Mouse (Mus musculus) myocyte (in vitro differentiated cells): Measurements from ENCODE around the gene Cpne2. TPM values are rescaled to one million over a fixed set of nuclear protein-coding genes. Genes with fewer than 3 reads are reported as not detected.

ENCODE experiments used
- H3K27me3 ChIP-seq: one replicate; pipeline ENCODE4 v1.6.1; 2011; ENCODE audit not compliant: control insufficient read depth, insufficient read depth, insufficient read length
- H3K36me3 ChIP-seq: one replicate; pipeline ENCODE4 v1.6.1; 2011; ENCODE audit not compliant: control insufficient read depth, insufficient read depth
- H3K4me2 ChIP-seq: one replicate; pipeline ENCODE4 v1.6.1; 2011; ENCODE audit warnings: low read depth, control low read depth
- H3K4me3 ChIP-seq: one replicate; pipeline ENCODE4 v1.5.1; 2011; ENCODE audit warnings: mild to moderate bottlenecking, control low read depth, moderate library complexity
- H3K79me2 ChIP-seq: one replicate; pipeline ENCODE4 v1.6.1; 2011; ENCODE audit not compliant: control insufficient read depth, insufficient read depth
- H3ac ChIP-seq: one replicate; pipeline ENCODE4 v1.6.1; 2011; ENCODE audit not compliant: control insufficient read depth, insufficient read length
- CEBPB ChIP-seq: IDR thresholded peaks from 2 replicates; pipeline ENCODE4 v1.6.1; 2011; ENCODE audit warnings: mild to moderate bottlenecking, moderate library complexity; ENCODE audit not compliant: poor library complexity, insufficient read depth, severe bottlenecking
- E2F4 ChIP-seq: IDR thresholded peaks from one replicate; pipeline ENCODE4 v1.6.1; 2011; ENCODE audit warnings: mild to moderate bottlenecking, control low read depth, moderate library complexity; ENCODE audit not compliant: insufficient read depth
- MAX ChIP-seq: IDR thresholded peaks from one replicate; pipeline ENCODE4 v1.6.1; 2011; ENCODE audit warnings: low read depth, mild to moderate bottlenecking, control low read depth
- MYOD1 ChIP-seq, 3 experiments: IDR thresholded peaks; one replicate each; pipeline ENCODE4 v1.6.1; 2011; ENCODE audit warnings: control low read depth in 2 of 3, low read depth in 2 of 3, mild to moderate bottlenecking in 2 of 3, moderate library complexity in 1 of 3; ENCODE audit not compliant: insufficient read length in 2 of 3, control insufficient read depth in 1 of 3
- MYOG ChIP-seq, 3 experiments: IDR thresholded peaks; one replicate each; pipeline ENCODE4 v1.6.1; 2011; ENCODE audit warnings: control low read depth in 2 of 3, low read depth in 2 of 3, mild to moderate bottlenecking in 2 of 3; ENCODE audit not compliant: insufficient read length in 2 of 3, control insufficient read depth in 1 of 3, insufficient read depth in 1 of 3
- POLR2A ChIP-seq: IDR thresholded peaks from one replicate; pipeline ENCODE4 v1.6.1; 2011; ENCODE audit warnings: low read depth, mild to moderate bottlenecking, control low read depth, moderate library complexity; ENCODE audit not compliant: insufficient read length
- POLR2AphosphoS2 ChIP-seq: IDR thresholded peaks from one replicate; pipeline ENCODE4 v1.6.1; 2011; ENCODE audit warnings: low read depth, control low read depth; ENCODE audit not compliant: insufficient read length
- REST ChIP-seq: IDR thresholded peaks from one replicate; pipeline ENCODE4 v1.6.1; 2011; ENCODE audit warnings: mild to moderate bottlenecking, control low read depth, moderate library complexity; ENCODE audit not compliant: insufficient read depth, insufficient read length
- SRF ChIP-seq: IDR thresholded peaks from one replicate; pipeline ENCODE4 v1.6.1; 2011; ENCODE audit warnings: low read depth; ENCODE audit not compliant: control insufficient read depth, insufficient read length
- TCF12 ChIP-seq: IDR thresholded peaks from one replicate; pipeline ENCODE4 v1.6.1; 2011; ENCODE audit warnings: mild to moderate bottlenecking, control low read depth; ENCODE audit not compliant: poor library complexity, insufficient read depth, severe bottlenecking
- TCF3 ChIP-seq: IDR thresholded peaks from one replicate; pipeline ENCODE4 v1.6.1; 2011; ENCODE audit warnings: low read depth, control low read depth; ENCODE audit not compliant: insufficient read length
- USF1 ChIP-seq: IDR thresholded peaks from one replicate; pipeline ENCODE4 v1.6.1; 2011; ENCODE audit warnings: low read depth, mild to moderate bottlenecking, control low read depth, moderate library complexity
- polyA plus RNA-seq: library from polyadenylated mRNA; unstranded; fragments of >200 nt; fragmentation: generic; extraction: Trizol; gene quantifications from one replicate; pipeline ENCODE4 v1.2.1, GENCODE M21; 2012; ENCODE audit warnings: missing spikeins

Cpne2 gene
- polyA plus RNA-seq, 1 experiment = 20.4 TPM

GRCm38 (mm10) chr8:94534612-94535011, 1.8 kb downstream of the Cpne2 start:
- H3ac ChIP-seq = no peak overlapping the region
- no peaks in the 10 kb centered on the region for H3K36me3 ChIP-seq
- H3K4me3 ChIP-seq = no peak overlapping the region
- no peaks in the 10 kb centered on the region for H3K27me3 ChIP-seq
- H3K79me2 ChIP-seq = no peaks in the 10 kb centered on the region
- no peak overlapping the region for H3K4me2 ChIP-seq
- TF ChIP-seq USF1 (no peak), POLR2A (no peak), SRF (no peak), MAX (no peak), POLR2AphosphoS2 (no peak), REST (no peak), E2F4 (no peak), TCF3 (no peak), TCF12 (no peak), MYOD1 (IDR thresholded peaks at IDR 0.05; ENCODE audit: control insufficient read depth in 1 of 3, insufficient read length in 2 of 3, low read depth in 2 of 3) (no peak), CEBPB (no peak), MYOG (IDR thresholded peaks at IDR 0.05; ENCODE audit: control insufficient read depth in 1 of 3, insufficient read depth in 1 of 3, insufficient read length in 2 of 3, low read depth in 2 of 3) (no peak)

GRCm38 (mm10) chr8:94535631-94536030, 2.8 kb downstream of the Cpne2 start:
- Histone ChIP-seq H3K4me2 (no peak overlapping the region), H3K79me2 (no peaks in the 10 kb centered on the region), H3K27me3 (no peaks in the 10 kb centered on the region), H3K4me3 (no peak overlapping the region), H3K36me3 (no peaks in the 10 kb centered on the region), H3ac (no peak overlapping the region)
- TF ChIP-seq TCF12 (no peak), POLR2AphosphoS2 (no peak), MYOD1 (IDR thresholded peaks at IDR 0.05; ENCODE audit: control insufficient read depth in 1 of 3, insufficient read length in 2 of 3, low read depth in 2 of 3) (no peak), CEBPB (no peak), MYOG (IDR thresholded peaks at IDR 0.05; ENCODE audit: control insufficient read depth in 1 of 3, insufficient read depth in 1 of 3, insufficient read length in 2 of 3, low read depth in 2 of 3) (no peak), E2F4 (no peak), MAX (no peak), TCF3 (no peak), USF1 (no peak), POLR2A (no peak), SRF (no peak), REST (no peak)

GRCm38 (mm10) chr8:94537456-94537855, 4.7 kb downstream of the Cpne2 start:
- no peaks in the 10 kb centered on the region for H3K36me3 ChIP-seq
- H3K4me2 ChIP-seq = no peak overlapping the region
- no peak for TF ChIP-seq POLR2AphosphoS2
- H3K79me2 ChIP-seq = no peaks in the 10 kb centered on the region
- H3K27me3 ChIP-seq = no peaks in the 10 kb centered on the region
- H3ac ChIP-seq = no peak overlapping the region
- H3K4me3 ChIP-seq = no peak overlapping the region

- Histone ChIP-seq H3K36me3 (no peaks in the 10 kb centered on the region), H3K79me2 (no peaks in the 10 kb centered on the region), H3K4me2 (no peak overlapping the region), H3K4me3 (no peak overlapping the region), H3K27me3 (no peaks in the 10 kb centered on the region), H3ac (no peak overlapping the region)
- TF ChIP-seq MAX (no peak), REST (no peak), MYOG (IDR thresholded peaks at IDR 0.05; ENCODE audit: control insufficient read depth in 1 of 3, insufficient read depth in 1 of 3, insufficient read length in 2 of 3, low read depth in 2 of 3) (no peak), CEBPB (no peak), TCF3 (no peak), MYOD1 (IDR thresholded peaks at IDR 0.05; ENCODE audit: control insufficient read depth in 1 of 3, insufficient read length in 2 of 3, low read depth in 2 of 3) (no peak), SRF (no peak), POLR2A (no peak), TCF12 (no peak), POLR2AphosphoS2 (no peak), E2F4 (no peak), USF1 (no peak)
Measured at GRCm38 (mm10) chr8:94540025-94540424, 7.2 kb downstream of the Cpne2 start.

GRCm38 (mm10) chr8:94540889-94541795, 8.4 kb downstream of the Cpne2 start:
- no peak overlapping the region for H3K4me3 ChIP-seq
- H3K27me3 ChIP-seq = no peaks in the 10 kb centered on the region
- no peaks in the 10 kb centered on the region for H3K36me3 ChIP-seq
- TF ChIP-seq USF1 (no peak), MYOG (IDR thresholded peaks at IDR 0.05; ENCODE audit: control insufficient read depth in 1 of 3, insufficient read depth in 1 of 3, insufficient read length in 2 of 3, low read depth in 2 of 3) (no peak), POLR2A (no peak), TCF3 (no peak), E2F4 (no peak), CEBPB (no peak), POLR2AphosphoS2 (no peak), TCF12 (no peak), SRF (no peak), MAX (no peak), REST (no peak), MYOD1 (IDR thresholded peaks at IDR 0.05; ENCODE audit: control insufficient read depth in 1 of 3, insufficient read length in 2 of 3, low read depth in 2 of 3) (no peak)
- H3K4me2 ChIP-seq = no peak overlapping the region
- no peaks in the 10 kb centered on the region for H3K79me2 ChIP-seq
- H3ac ChIP-seq = no peak overlapping the region
